Mouse (Mus musculus) G1E-ER4 (cell line): ENCODE results near the gene Cldn18. TPM values are rescaled to one million over a fixed set of nuclear protein-coding genes. Genes with fewer than 3 reads are reported as not detected.

Source experiments
- GATA1 ChIP-seq: IDR thresholded peaks from one replicate; pipeline ENCODE4 v1.8.0; 2012; ENCODE audit warnings: low read length, inconsistent platforms
- polyA plus RNA-seq: library from polyadenylated mRNA; stranded (reverse); fragments of >175 nt; gene quantifications from 2 replicates; pipeline ENCODE4 v1.2.3, GENCODE M21; 2012

Cldn18 gene
- polyA plus RNA-seq, 1 experiment, result not detected

DNA sequence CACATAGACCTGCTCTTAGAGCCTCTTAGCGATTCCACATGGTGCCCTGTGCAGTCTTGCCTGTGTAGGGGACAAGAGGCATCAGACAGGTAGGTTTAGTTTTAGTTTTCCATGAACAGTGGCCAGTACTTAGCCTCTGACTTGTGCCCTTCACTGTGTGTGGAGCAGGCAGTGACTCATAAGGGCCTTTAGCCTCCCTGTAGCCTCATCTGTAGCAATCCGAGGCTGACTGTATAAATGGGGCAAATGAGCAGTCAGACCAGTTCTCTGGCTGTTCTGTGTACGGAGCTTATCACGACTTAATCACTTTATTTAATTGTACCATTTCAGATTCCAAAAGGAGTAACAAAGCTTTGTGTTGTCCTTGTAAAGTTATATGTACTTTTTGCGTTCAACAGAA lies 77.1 kb downstream of the Cldn18 start:
- TF ChIP-seq GATA1, result no peak

Other genes with a start within 250 kb of the Cldn18 start
- 3.2 and 3.5 TPM in 2 replicates for gene Armc8, start 148.4 kb downstream of the Cldn18 start, polyA plus RNA-seq
- gene Dbr1, start 141.5 kb downstream of the Cldn18 start, polyA plus RNA-seq, result 46.6 and 48.7 TPM in 2 replicates
- not detected in 2 replicates for gene A4gnt, start 104.8 kb downstream of the Cldn18 start, polyA plus RNA-seq
- not detected in 2 replicates for gene Dzip1l, start 87.8 kb downstream of the Cldn18 start, polyA plus RNA-seq
- gene Sox14, start 158.9 kb upstream of the Cldn18 start, polyA plus RNA-seq, result not detected in 2 replicates